Mouse (Mus musculus) mouse embryonic stem cell (cell line): ENCODE results near the gene Olfr1477.
"Not testable (repeated sequence)": the region's sequence is repeated elsewhere in the genome, so short reads cannot be mapped to it uniquely, and the experiment has no call there.

Experiments used
- in situ Hi-C, 2 experiments: fragments of 300-500 bp; cut with MboI; formaldehyde crosslinking; loops; 1 replicate in 1 of 2; 3 replicates in 1 of 2; pipeline ENCODE4 v1.14.3; 2019 to 2020; ENCODE audit warnings: low sequenced_read_pairs in 2 of 2, low pct_unique_long_range_greater_than_20kb in 1 of 2, mixed read lengths in 1 of 2; ENCODE audit not compliant: unreplicated experiment in 1 of 2

Olfr1477 gene

GRCm38 (mm10) chr19:13500246-13500645 lies at the start of gene Olfr1477:
Gene Olfr1477, plus strand, starts transcription at chr19:13500546.
- in situ Hi-C loops = no loop called here

GRCm38 (mm10) chr19:13455986-13456385 lies 44.4 kb upstream of the Olfr1477 start, which contains the start of gene Olfr1472:
Gene Olfr1472, minus strand, starts transcription at chr19:13456086.
- in situ Hi-C loops = no loop called here

- in situ Hi-C loops = not testable (repeated sequence)
Observed at GRCm38 (mm10) chr19:13469265-13469664, 31.1 kb upstream of the Olfr1477 start, which contains the start of gene Olfr1474. Gene Olfr1474, plus strand, starts transcription at chr19:13469565.

- in situ Hi-C loops = no loop called here
Observed at GRCm38 (mm10) chr19:13480096-13480495, 20.2 kb upstream of the Olfr1477 start, which contains the start of gene Olfr1475. Gene Olfr1475, minus strand, starts transcription at chr19:13480196.

- in situ Hi-C loops = no loop called here
Observed at GRCm38 (mm10) chr19:13527613-13528012, 27.3 kb downstream of the Olfr1477 start, which contains the start of gene Olfr1480. Gene Olfr1480, plus strand, starts transcription at chr19:13527913.
